ENCODE assay signal across 23 mouse cellular contexts in the genomic region with DNA sequence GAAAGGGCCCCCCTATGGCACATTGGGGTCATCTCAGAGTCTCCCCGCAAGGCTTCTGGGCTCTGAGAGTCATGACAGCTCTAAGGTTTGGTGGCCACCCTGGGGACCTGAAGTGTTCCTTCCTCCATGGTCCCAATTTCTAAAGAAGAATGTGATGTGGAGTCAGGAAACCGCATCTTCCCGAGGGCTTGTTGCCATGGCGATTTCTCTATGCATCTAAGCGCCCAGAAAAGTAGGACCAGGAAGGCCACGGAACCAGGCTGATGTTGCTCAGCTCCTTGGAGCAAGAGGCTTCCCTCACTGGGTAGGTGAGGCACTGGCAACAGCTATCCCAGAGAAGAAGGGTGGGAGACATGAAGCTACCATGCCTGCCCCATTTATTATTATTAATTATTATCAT. TPM values are rescaled to one million over a fixed set of nuclear protein-coding genes. Genes with fewer than 3 reads are reported as not detected.
DNase-seq lines count a peak whose midpoint lies in the region; ATAC-seq and TF ChIP-seq lines count a peak whose summit lies in the region.
"Had no signal": no experiment of that assay in that cellular context is flagged by ENCODE, and none has a peak within 500 bp of the region (broad histone marks: within the 10 kb centered on the region; RNA-seq: fewer than 3 reads in every experiment).

No protein-coding gene starts in this region.

- DNase-seq in embryonic facial prominence, embryonic 10.5 days (ENCODE audit: low spot score) = no peak
- DNase-seq in hindbrain, postnatal 0 days (ENCODE audit: low spot score) = peak; percentile 63
- DNase-seq in midbrain, postnatal 0 days (ENCODE audit: low spot score) = peak; percentile 59
- DNase-seq in midbrain, embryonic 11.5 days (ENCODE audit: low spot score, missing footprints) = no peak
- DNase-seq in brain, adult 2 months (ENCODE audit: low read depth, low spot score) = peak; percentile 65
- DNase-seq in gastrocnemius, postnatal 4 days (ENCODE audit: low spot score in 2 of 2) = no peak
- DNase-seq: adrenal gland, adult 8-10 months; B cell, adult 2 months; cerebellum, adult 18-20 months; cerebellum, adult 9-11 months; cerebellum, postnatal 36 days; gastrocnemius, postnatal 10 days; heart, adult 2 months had no signal

- no peak overlapping the region for H3K4me3 ChIP-seq in embryonic facial prominence, embryonic 12.5 days
- no peak overlapping the region for H3K4me3 ChIP-seq in embryonic facial prominence, embryonic 10.5 days
- H3K4me3 ChIP-seq in hindbrain, postnatal 0 days (ENCODE audit: low read length) = no peak overlapping the region
- H3K4me3 ChIP-seq in hindbrain, embryonic 13.5 days = no peak overlapping the region
- H3K4me3 ChIP-seq in midbrain, postnatal 0 days (ENCODE audit: low read depth, low read length) = no peak overlapping the region
- no peak overlapping the region for H3K4me3 ChIP-seq in midbrain, embryonic 11.5 days (ENCODE audit: low read depth, low read length)
- H3K4me3 ChIP-seq: embryonic facial prominence, embryonic 15.5 days; erythroblast, embryonic 14.5 days; heart, adult 2 months; heart, embryonic 12.5 days; hindbrain, embryonic 10.5 days; hindbrain, embryonic 15.5 days had no signal

- H3K27me3 ChIP-seq in embryonic facial prominence, embryonic 12.5 days = no peaks in the 10 kb centered on the region
- no peaks in the 10 kb centered on the region for H3K27me3 ChIP-seq in embryonic facial prominence, embryonic 10.5 days (replicated peaks; ENCODE audit: low read depth, poor library complexity, severe bottlenecking)
- H3K27me3 ChIP-seq in hindbrain, postnatal 0 days (ENCODE audit: insufficient read depth, low read length) = no peaks in the 10 kb centered on the region
- H3K27me3 ChIP-seq in hindbrain, embryonic 13.5 days = no peaks in the 10 kb centered on the region
- H3K27me3 ChIP-seq in midbrain, postnatal 0 days (ENCODE audit: insufficient read depth, low read length) = no peaks in the 10 kb centered on the region
- H3K27me3 ChIP-seq in midbrain, embryonic 11.5 days (ENCODE audit: control insufficient read depth, insufficient read depth, low read length) = no peaks in the 10 kb centered on the region
- H3K27me3 ChIP-seq: embryonic facial prominence, embryonic 15.5 days; heart, embryonic 12.5 days; hindbrain, embryonic 15.5 days had no signal

- no peaks in the 10 kb centered on the region for H3K9me3 ChIP-seq in embryonic facial prominence, embryonic 12.5 days
- H3K9me3 ChIP-seq in embryonic facial prominence, embryonic 10.5 days = no peaks in the 10 kb centered on the region
- no peaks in the 10 kb centered on the region for H3K9me3 ChIP-seq in hindbrain, postnatal 0 days (ENCODE audit: low read length)
- no peaks in the 10 kb centered on the region for H3K9me3 ChIP-seq in hindbrain, embryonic 13.5 days
- no peaks in the 10 kb centered on the region for H3K9me3 ChIP-seq in midbrain, postnatal 0 days (ENCODE audit: low read length)
- H3K9me3 ChIP-seq in midbrain, embryonic 11.5 days (ENCODE audit: control insufficient read depth, low read length) = no peaks in the 10 kb centered on the region
- H3K9me3 ChIP-seq: embryonic facial prominence, embryonic 15.5 days; G1E; heart, embryonic 12.5 days; hindbrain, embryonic 10.5 days; hindbrain, embryonic 15.5 days had no signal

- 0 out of 2 replicates have a peak, but pooled peaks cover 4% of the 10 kb centered on the region for H3K36me3 ChIP-seq in embryonic facial prominence, embryonic 12.5 days
- H3K36me3 ChIP-seq in embryonic facial prominence, embryonic 10.5 days (replicated peaks) = 0 out of 2 replicates have a peak, but pooled peaks cover 19% of the 10 kb centered on the region
- no peaks in the 10 kb centered on the region for H3K36me3 ChIP-seq in hindbrain, postnatal 0 days (ENCODE audit: insufficient read depth, low read length)
- H3K36me3 ChIP-seq in hindbrain, embryonic 13.5 days = no peaks in the 10 kb centered on the region
- no peaks in the 10 kb centered on the region for H3K36me3 ChIP-seq in midbrain, postnatal 0 days (ENCODE audit: insufficient read depth, low read length)
- no peaks in the 10 kb centered on the region for H3K36me3 ChIP-seq in midbrain, embryonic 11.5 days (ENCODE audit: control insufficient read depth, insufficient read depth, low read length)
- H3K36me3 ChIP-seq: embryonic facial prominence, embryonic 15.5 days; G1E; heart, embryonic 12.5 days; hindbrain, embryonic 10.5 days; hindbrain, embryonic 15.5 days had no signal

- H3K9ac ChIP-seq in embryonic facial prominence, embryonic 12.5 days = no peak overlapping the region
- H3K9ac ChIP-seq in hindbrain, postnatal 0 days (replicated peaks; ENCODE audit: low read length) = no peak overlapping the region
- H3K9ac ChIP-seq in hindbrain, embryonic 13.5 days = no peak overlapping the region
- H3K9ac ChIP-seq in midbrain, postnatal 0 days (replicated peaks; ENCODE audit: low read length, poor library complexity, severe bottlenecking) = no peak overlapping the region
- H3K9ac ChIP-seq in midbrain, embryonic 11.5 days (ENCODE audit: low read length) = no peak overlapping the region
- H3K9ac ChIP-seq: embryonic facial prominence, embryonic 15.5 days; heart, embryonic 12.5 days; hindbrain, embryonic 15.5 days had no signal

- H3K4me1 ChIP-seq in embryonic facial prominence, embryonic 12.5 days = peaks cover 86% of the 10 kb centered on the region
- peaks cover 89% of the 10 kb centered on the region for H3K4me1 ChIP-seq in embryonic facial prominence, embryonic 10.5 days
- 0 out of 2 replicates have a peak, but pooled peaks cover 5% of the 10 kb centered on the region for H3K4me1 ChIP-seq in hindbrain, postnatal 0 days (ENCODE audit: insufficient read depth, low read length)
- H3K4me1 ChIP-seq in hindbrain, embryonic 13.5 days (replicated peaks) = peaks cover 12% of the 10 kb centered on the region
- H3K4me1 ChIP-seq in midbrain, postnatal 0 days (ENCODE audit: insufficient read depth, low read length) = peaks cover 17% of the 10 kb centered on the region
- H3K4me1 ChIP-seq in midbrain, embryonic 11.5 days (ENCODE audit: control insufficient read depth, insufficient read depth, low read length) = no peaks in the 10 kb centered on the region

- 0 out of 2 replicates have a peak overlapping the region, but pooled peaks have one; percentile 19 for H3K27ac ChIP-seq in embryonic facial prominence, embryonic 12.5 days
- H3K27ac ChIP-seq in embryonic facial prominence, embryonic 10.5 days (replicated peaks) = no peak overlapping the region
- H3K27ac ChIP-seq in hindbrain, postnatal 0 days = no peak overlapping the region
- H3K27ac ChIP-seq in hindbrain, embryonic 13.5 days = no peak overlapping the region
- no peak overlapping the region for H3K27ac ChIP-seq in midbrain, postnatal 0 days (ENCODE audit: low read depth, low read length)
- H3K27ac ChIP-seq in midbrain, embryonic 11.5 days (ENCODE audit: low read depth, low read length) = no peak overlapping the region
- H3K27ac ChIP-seq: embryonic facial prominence, embryonic 15.5 days; heart, adult 2 months; hindbrain, embryonic 10.5 days; hindbrain, embryonic 15.5 days had no signal

- TF ChIP-seq CTCF in hindbrain, postnatal 0 days (IDR thresholded peaks at IDR 0.05; ENCODE audit: low read depth) = no peak
- no peak for TF ChIP-seq CTCF in midbrain, postnatal 0 days (IDR thresholded peaks at IDR 0.05)

- WGBS in embryonic facial prominence, embryonic 12.5 days = 69% methylated on average over 6 of the region's 6 CpGs
- WGBS in embryonic facial prominence, embryonic 10.5 days = 72% methylated on average over 6 of the region's 6 CpGs
- WGBS in hindbrain, postnatal 0 days = 59% methylated on average over 6 of the region's 6 CpGs
- WGBS in hindbrain, embryonic 13.5 days = 50% methylated on average over 6 of the region's 6 CpGs
- WGBS in midbrain, postnatal 0 days = 35% methylated on average over 6 of the region's 6 CpGs
- WGBS in midbrain, embryonic 11.5 days = 64% methylated on average over 6 of the region's 6 CpGs

- no peak for ATAC-seq in embryonic facial prominence, embryonic 12.5 days (ENCODE audit: insufficient number of reproducible peaks, insufficient read depth, low FRiP score, low TSS enrichment)
- ATAC-seq in hindbrain, postnatal 0 days = no peak
- ATAC-seq in hindbrain, embryonic 13.5 days (ENCODE audit: low FRiP score) = no peak
- ATAC-seq in midbrain, postnatal 0 days (ENCODE audit: low FRiP score) = no peak
- ATAC-seq in midbrain, embryonic 11.5 days (ENCODE audit: low FRiP score) = no peak
- ATAC-seq: CD4-positive, CD25-positive, alpha-beta regulatory T cell, adult 4 months; inflammation-experienced regulatory T-cells, adult 6 months had no signal

- no peak overlapping the region for H3K4me2 ChIP-seq in embryonic facial prominence, embryonic 12.5 days (replicated peaks)
- no peak overlapping the region for H3K4me2 ChIP-seq in hindbrain, postnatal 0 days (ENCODE audit: low read depth, low read length)
- H3K4me2 ChIP-seq in hindbrain, embryonic 13.5 days = no peak overlapping the region
- H3K4me2 ChIP-seq in midbrain, postnatal 0 days (ENCODE audit: low read depth, low read length, poor library complexity, severe bottlenecking) = no peak overlapping the region
- H3K4me2 ChIP-seq in midbrain, embryonic 11.5 days = no peak overlapping the region
- H3K4me2 ChIP-seq: embryonic facial prominence, embryonic 15.5 days; heart, embryonic 12.5 days; hindbrain, embryonic 15.5 days had no signal

RNA-seq across cellular contexts. Expression of a gene that starts 22.3 kb away (rescaled TPM):
- 106 and 121 TPM in 2 replicates for polyA plus RNA-seq in embryonic facial prominence, embryonic 12.5 days (2016; fragmentation: Nextera tagmentation; extraction: Ambion mirVana)
- 87.6 and 94.6 TPM in 2 replicates for polyA plus RNA-seq in embryonic facial prominence, embryonic 10.5 days (2016; fragmentation: Nextera tagmentation; extraction: Ambion mirVana)
- total RNA-seq in hindbrain, postnatal 0 days (2014; rRNA removed) = 6.7 and 7.2 TPM in 2 replicates
- polyA plus RNA-seq in hindbrain, postnatal 0 days (2015; fragmentation: Nextera tagmentation; extraction: Ambion mirVana) = 5.0 and 5.6 TPM in 2 replicates
- polyA plus RNA-seq in hindbrain, embryonic 13.5 days (2015; fragmentation: Nextera tagmentation; extraction: Ambion mirVana) = 3.0 and 3.8 TPM in 2 replicates
- 4.4 and 12.5 TPM in 2 replicates for total RNA-seq in midbrain, postnatal 0 days (2014; rRNA removed)
- 3.0 and 5.1 TPM in 2 replicates for polyA plus RNA-seq in midbrain, postnatal 0 days (2015; fragmentation: Nextera tagmentation; extraction: Ambion mirVana)
- 20.1 and 24.4 TPM in 2 replicates for polyA plus RNA-seq in midbrain, embryonic 11.5 days (2014; fragmentation: Nextera tagmentation; extraction: Ambion mirVana)
- 10 to 100 TPM; 12.3 to 13.3 TPM for total RNA-seq in gastrocnemius, postnatal 4 days (2021)
- total RNA-seq: G1E had no signal
- polyA plus RNA-seq: CD4-positive, CD25-positive, alpha-beta regulatory T cell, adult 4 months; erythroblast, embryonic 14.5 days; G1E; inflammation-experienced regulatory T-cells, adult 6 months had no signal

RNA-seq across cellular contexts. Expression of a gene that starts 26.9 kb away (rescaled TPM):
- polyA plus RNA-seq in embryonic facial prominence, embryonic 12.5 days (2016; fragmentation: Nextera tagmentation; extraction: Ambion mirVana) = 40.0 and 41.8 TPM in 2 replicates
- 53.9 and 56.0 TPM in 2 replicates for polyA plus RNA-seq in embryonic facial prominence, embryonic 10.5 days (2016; fragmentation: Nextera tagmentation; extraction: Ambion mirVana)
- total RNA-seq in hindbrain, postnatal 0 days (2014; rRNA removed) = 49.1 and 53.5 TPM in 2 replicates
- 36.6 and 37.4 TPM in 2 replicates for polyA plus RNA-seq in hindbrain, postnatal 0 days (2015; fragmentation: Nextera tagmentation; extraction: Ambion mirVana)
- 38.3 and 41.0 TPM in 2 replicates for polyA plus RNA-seq in hindbrain, embryonic 13.5 days (2015; fragmentation: Nextera tagmentation; extraction: Ambion mirVana)
- 36.5 and 40.7 TPM in 2 replicates for total RNA-seq in midbrain, postnatal 0 days (2014; rRNA removed)
- polyA plus RNA-seq in midbrain, postnatal 0 days (2015; fragmentation: Nextera tagmentation; extraction: Ambion mirVana) = 36.1 and 39.6 TPM in 2 replicates
- 23.0 and 31.0 TPM in 2 replicates for polyA plus RNA-seq in midbrain, embryonic 11.5 days (2014; fragmentation: Nextera tagmentation; extraction: Ambion mirVana)
- 10 to 100 TPM; 13.4 to 18.9 TPM for total RNA-seq in gastrocnemius, postnatal 4 days (2021)

RNA-seq across cellular contexts. Expression of a gene that starts 49.5 kb away (rescaled TPM):
- polyA plus RNA-seq in embryonic facial prominence, embryonic 12.5 days (2016; fragmentation: Nextera tagmentation; extraction: Ambion mirVana) = 105 and 106 TPM in 2 replicates
- polyA plus RNA-seq in embryonic facial prominence, embryonic 10.5 days (2016; fragmentation: Nextera tagmentation; extraction: Ambion mirVana) = 134 and 135 TPM in 2 replicates
- total RNA-seq in hindbrain, postnatal 0 days (2014; rRNA removed) = 79.5 and 96.3 TPM in 2 replicates
- polyA plus RNA-seq in hindbrain, postnatal 0 days (2015; fragmentation: Nextera tagmentation; extraction: Ambion mirVana) = 95.9 and 99.6 TPM in 2 replicates
- 108 and 115 TPM in 2 replicates for polyA plus RNA-seq in hindbrain, embryonic 13.5 days (2015; fragmentation: Nextera tagmentation; extraction: Ambion mirVana)
- 62.2 and 74.1 TPM in 2 replicates for total RNA-seq in midbrain, postnatal 0 days (2014; rRNA removed)
- polyA plus RNA-seq in midbrain, postnatal 0 days (2015; fragmentation: Nextera tagmentation; extraction: Ambion mirVana) = 90.3 and 104 TPM in 2 replicates
- 98.7 and 107 TPM in 2 replicates for polyA plus RNA-seq in midbrain, embryonic 11.5 days (2014; fragmentation: Nextera tagmentation; extraction: Ambion mirVana)
- 10 to 100 TPM; 29.2 to 32.8 TPM for total RNA-seq in gastrocnemius, postnatal 4 days (2021)

RNA-seq across cellular contexts. Expression of a gene that starts 53.6 kb away (rescaled TPM):
- 3.8 and 4.0 TPM in 2 replicates for polyA plus RNA-seq in embryonic facial prominence, embryonic 12.5 days (2016; fragmentation: Nextera tagmentation; extraction: Ambion mirVana)
- 2.4 and 3.1 TPM in 2 replicates for polyA plus RNA-seq in embryonic facial prominence, embryonic 10.5 days (2016; fragmentation: Nextera tagmentation; extraction: Ambion mirVana)
- 0.75 and 2.4 TPM in 2 replicates for total RNA-seq in hindbrain, postnatal 0 days (2014; rRNA removed)
- 1.8 and 2.6 TPM in 2 replicates for polyA plus RNA-seq in hindbrain, postnatal 0 days (2015; fragmentation: Nextera tagmentation; extraction: Ambion mirVana)
- polyA plus RNA-seq in hindbrain, embryonic 13.5 days (2015; fragmentation: Nextera tagmentation; extraction: Ambion mirVana) = 1.7 and 2.4 TPM in 2 replicates
- total RNA-seq in midbrain, postnatal 0 days (2014; rRNA removed) = 2.4 TPM in 1 of 2 replicates, not detected in the other
- polyA plus RNA-seq in midbrain, postnatal 0 days (2015; fragmentation: Nextera tagmentation; extraction: Ambion mirVana) = 1.2 and 1.5 TPM in 2 replicates
- 1.5 and 2.5 TPM in 2 replicates for polyA plus RNA-seq in midbrain, embryonic 11.5 days (2014; fragmentation: Nextera tagmentation; extraction: Ambion mirVana)
- under 1 TPM; 0.69 to 0.88 TPM for total RNA-seq in gastrocnemius, postnatal 4 days (2021)
- polyA plus RNA-seq: erythroblast, embryonic 14.5 days; G1E had no signal

Comparison
In these comparisons a context has a peak if more than half of its experiments do, and no peak if none do; other contexts are left out.
1. DNase-seq: peak in hindbrain, postnatal 0 days (single experiment), midbrain, postnatal 0 days (single experiment) and brain, adult 2 months (single experiment); none in embryonic facial prominence, embryonic 10.5 days (single experiment), midbrain, embryonic 11.5 days (single experiment) and gastrocnemius, postnatal 4 days (0 of 2).